Mouse (Mus musculus): ENCODE measurements around the gene Txndc2. TPM values are rescaled to one million over a fixed set of nuclear protein-coding genes. Genes with fewer than 3 reads are reported as not detected.

Txndc2 gene
- polyA plus RNA-seq (2011; ENCODE audit: insufficient read depth, insufficient read length, low read depth, missing spikeins), result not detected in 2 replicates

DNA sequence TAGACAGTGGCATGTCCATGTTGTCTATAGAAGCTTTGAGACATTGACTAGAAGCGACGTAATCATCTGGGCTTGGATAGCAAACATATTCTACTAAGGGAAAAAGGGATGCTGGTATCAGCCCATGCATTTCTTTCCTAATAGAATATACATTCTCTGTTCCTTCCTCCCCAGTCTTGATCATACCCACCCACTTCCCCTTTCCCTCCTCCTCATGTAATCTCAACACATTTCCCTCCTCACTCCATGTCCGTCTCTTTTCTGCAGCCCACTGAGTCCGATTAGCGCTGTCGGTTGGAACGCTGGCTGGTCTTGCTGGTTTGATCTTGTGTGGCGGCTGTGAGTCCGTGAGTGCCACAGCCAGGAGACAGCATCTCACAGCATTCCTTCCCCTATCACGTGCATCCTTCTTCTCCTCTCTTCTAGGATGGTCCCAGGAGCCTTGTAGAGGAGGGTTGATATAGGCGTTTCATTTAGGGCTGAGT lies at the start of gene Txndc2:
Gene Txndc2 (minus strand): TSS at position 435 of the 485 bp plus-strand sequence.
- Histone ChIP-seq H3K9me3 (replicated peaks; ENCODE audit: control insufficient read depth, insufficient read depth, low read length, poor library complexity, severe bottlenecking) (no peaks in the 10 kb centered on the region), H3K36me3 (ENCODE audit: control insufficient read depth, insufficient read depth, low read length, poor library complexity, severe bottlenecking) (no peaks in the 10 kb centered on the region), H3K4me1 (ENCODE audit: control insufficient read depth, insufficient read depth, low read length) (no peaks in the 10 kb centered on the region), H3K4me3 (ENCODE audit: low read depth, low read length) (no peak within 1 kb of the TSS), H3K27ac (ENCODE audit: insufficient read depth, low read length) (no peak within 1 kb of the TSS), H3K9ac (ENCODE audit: low read depth, poor library complexity, severe bottlenecking) (no peak within 1 kb of the TSS), H3K27me3 (ENCODE audit: control insufficient read depth, insufficient read depth, low read length, poor library complexity, severe bottlenecking) (no peaks in the 10 kb centered on the region)
- TF ChIP-seq CTCF (IDR thresholded peaks at IDR 0.05; ENCODE audit: low read depth, low read length) (no peak), EP300 (IDR thresholded peaks at IDR 0.05; ENCODE audit: insufficient read depth, low read depth, low read length) (no peak), POLR2A (IDR thresholded peaks at IDR 0.05; ENCODE audit: insufficient read depth, low read length) (no peak)

DNA sequence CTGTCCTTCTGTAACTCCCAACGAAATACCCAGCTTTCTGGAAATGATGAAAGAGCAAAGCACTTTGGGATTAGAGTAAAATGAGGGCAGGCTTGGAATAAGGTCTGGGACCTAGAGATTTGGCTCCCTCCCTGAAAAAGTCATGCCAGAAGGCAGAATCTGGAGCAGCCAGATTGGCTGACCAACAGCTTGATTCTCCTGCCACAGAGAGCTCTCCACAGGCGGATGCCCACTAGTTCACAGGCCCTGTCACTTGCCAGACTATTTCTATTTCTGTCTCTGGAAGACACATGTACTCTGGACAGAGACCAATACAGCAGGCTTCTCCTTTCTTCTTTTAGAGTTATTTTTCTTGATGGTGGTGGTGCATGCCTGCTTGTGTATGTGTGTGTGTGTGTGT lies 41.8 kb upstream of the Txndc2 start:
- Histone ChIP-seq H3K27ac (ENCODE audit: insufficient read depth, low read length) (no peak overlapping the region), H3K4me3 (ENCODE audit: low read depth, low read length) (no peak overlapping the region), H3K36me3 (ENCODE audit: control insufficient read depth, insufficient read depth, low read length, poor library complexity, severe bottlenecking) (no peaks in the 10 kb centered on the region), H3K9ac (ENCODE audit: low read depth, poor library complexity, severe bottlenecking) (no peak overlapping the region), H3K4me1 (ENCODE audit: control insufficient read depth, insufficient read depth, low read length) (peaks cover 1% of the 10 kb centered on the region), H3K27me3 (ENCODE audit: control insufficient read depth, insufficient read depth, low read length, poor library complexity, severe bottlenecking) (no peaks in the 10 kb centered on the region), H3K9me3 (replicated peaks; ENCODE audit: control insufficient read depth, insufficient read depth, low read length, poor library complexity, severe bottlenecking) (no peaks in the 10 kb centered on the region)
- TF ChIP-seq CTCF (IDR thresholded peaks at IDR 0.05; ENCODE audit: low read depth, low read length) (no peak), POLR2A (IDR thresholded peaks at IDR 0.05; ENCODE audit: insufficient read depth, low read length) (no peak), EP300 (IDR thresholded peaks at IDR 0.05; ENCODE audit: insufficient read depth, low read depth, low read length) (no peak)

DNA sequence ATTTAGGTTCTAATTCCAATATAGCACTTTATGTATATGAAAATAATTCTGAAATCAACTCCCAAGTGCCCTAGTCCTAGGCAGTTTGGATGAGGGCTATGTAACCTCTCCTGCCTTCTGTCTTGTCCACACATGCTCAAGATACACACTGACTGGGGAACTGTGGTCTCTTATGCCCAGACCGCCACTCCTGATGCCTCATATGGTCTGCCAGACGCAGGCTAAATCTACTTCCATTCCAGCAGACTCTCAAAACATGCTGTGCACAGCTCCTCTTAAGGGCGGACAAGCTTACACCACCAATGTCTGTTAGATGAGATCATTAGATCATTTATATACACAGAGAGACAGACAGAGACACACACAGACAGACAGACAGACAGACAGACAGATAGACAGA lies 41.3 kb upstream of the Txndc2 start:
- Histone ChIP-seq H3K9ac (ENCODE audit: low read depth, poor library complexity, severe bottlenecking) (no peak overlapping the region), H3K36me3 (ENCODE audit: control insufficient read depth, insufficient read depth, low read length, poor library complexity, severe bottlenecking) (no peaks in the 10 kb centered on the region), H3K27ac (ENCODE audit: insufficient read depth, low read length) (no peak overlapping the region), H3K9me3 (replicated peaks; ENCODE audit: control insufficient read depth, insufficient read depth, low read length, poor library complexity, severe bottlenecking) (no peaks in the 10 kb centered on the region), H3K4me1 (ENCODE audit: control insufficient read depth, insufficient read depth, low read length) (peaks cover 1% of the 10 kb centered on the region), H3K4me3 (ENCODE audit: low read depth, low read length) (no peak overlapping the region), H3K27me3 (ENCODE audit: control insufficient read depth, insufficient read depth, low read length, poor library complexity, severe bottlenecking) (no peaks in the 10 kb centered on the region)
- TF ChIP-seq CTCF (IDR thresholded peaks at IDR 0.05; ENCODE audit: low read depth, low read length) (no peak), EP300 (IDR thresholded peaks at IDR 0.05; ENCODE audit: insufficient read depth, low read depth, low read length) (no peak), POLR2A (IDR thresholded peaks at IDR 0.05; ENCODE audit: insufficient read depth, low read length) (no peak)

DNA sequence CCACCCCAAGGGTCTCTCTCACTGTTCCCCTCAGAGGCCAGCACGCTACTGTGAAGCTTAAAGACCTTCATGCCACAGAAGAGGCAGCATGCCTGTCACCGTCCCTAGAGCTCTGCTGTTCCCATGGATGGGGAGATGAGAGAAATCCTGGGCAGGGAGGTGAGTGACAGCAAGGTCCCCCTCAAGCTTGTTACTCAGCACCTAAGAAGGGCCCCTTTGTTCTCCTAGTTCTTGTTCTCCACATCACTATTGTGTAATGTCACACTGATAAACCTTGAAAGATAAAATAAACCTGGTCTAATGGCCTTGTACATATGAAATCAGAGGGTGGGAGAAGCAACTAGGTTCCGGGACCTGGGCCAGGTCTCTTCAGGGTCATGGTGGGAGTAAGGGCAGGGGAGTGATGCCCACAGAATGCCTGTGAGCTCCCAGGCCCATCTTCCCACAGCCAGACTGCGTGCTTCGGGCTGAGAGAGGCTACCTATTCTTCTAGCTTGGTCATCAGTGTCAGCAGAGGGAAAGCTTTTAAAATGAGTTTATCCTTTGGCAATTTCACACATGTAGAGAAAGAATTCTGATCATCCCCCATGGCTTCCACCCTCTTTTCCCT lies 40.2 kb upstream of the Txndc2 start:
- Histone ChIP-seq H3K4me1 (ENCODE audit: control insufficient read depth, insufficient read depth, low read length) (peaks cover 1% of the 10 kb centered on the region), H3K4me3 (ENCODE audit: low read depth, low read length) (no peak overlapping the region), H3K27ac (ENCODE audit: insufficient read depth, low read length) (no peak overlapping the region), H3K36me3 (ENCODE audit: control insufficient read depth, insufficient read depth, low read length, poor library complexity, severe bottlenecking) (no peaks in the 10 kb centered on the region), H3K9me3 (replicated peaks; ENCODE audit: control insufficient read depth, insufficient read depth, low read length, poor library complexity, severe bottlenecking) (no peaks in the 10 kb centered on the region), H3K27me3 (ENCODE audit: control insufficient read depth, insufficient read depth, low read length, poor library complexity, severe bottlenecking) (no peaks in the 10 kb centered on the region), H3K9ac (ENCODE audit: low read depth, poor library complexity, severe bottlenecking) (no peak overlapping the region)
- TF ChIP-seq EP300 (IDR thresholded peaks at IDR 0.05; ENCODE audit: insufficient read depth, low read depth, low read length) (no peak), POLR2A (IDR thresholded peaks at IDR 0.05; ENCODE audit: insufficient read depth, low read length) (no peak), CTCF (IDR thresholded peaks at IDR 0.05; ENCODE audit: low read depth, low read length) (no peak)

DNA sequence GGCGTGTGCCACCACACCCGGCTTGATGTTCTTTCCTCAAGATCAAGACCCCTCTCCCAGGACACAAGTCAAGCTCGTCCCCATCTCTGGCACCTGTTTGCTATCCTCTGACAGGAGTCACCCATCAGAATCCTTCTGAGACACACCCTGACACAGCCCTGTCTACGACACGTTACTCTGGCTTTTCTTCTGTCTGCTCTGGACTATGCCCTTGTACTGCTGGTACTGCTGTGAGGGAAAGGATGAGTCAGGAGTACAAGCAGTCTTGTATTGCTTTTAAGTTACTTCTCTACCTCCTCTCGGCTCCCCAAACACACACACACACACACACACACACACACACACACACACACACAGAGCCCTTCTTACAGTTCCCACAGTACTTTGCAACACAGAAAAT lies 39.5 kb upstream of the Txndc2 start:
- TF ChIP-seq EP300 (IDR thresholded peaks at IDR 0.05; ENCODE audit: insufficient read depth, low read depth, low read length) (no peak), CTCF (IDR thresholded peaks at IDR 0.05; ENCODE audit: low read depth, low read length) (no peak), POLR2A (IDR thresholded peaks at IDR 0.05; ENCODE audit: insufficient read depth, low read length) (no peak)
- Histone ChIP-seq H3K9me3 (replicated peaks; ENCODE audit: control insufficient read depth, insufficient read depth, low read length, poor library complexity, severe bottlenecking) (no peaks in the 10 kb centered on the region), H3K27me3 (ENCODE audit: control insufficient read depth, insufficient read depth, low read length, poor library complexity, severe bottlenecking) (no peaks in the 10 kb centered on the region), H3K27ac (ENCODE audit: insufficient read depth, low read length) (no peak overlapping the region), H3K36me3 (ENCODE audit: control insufficient read depth, insufficient read depth, low read length, poor library complexity, severe bottlenecking) (no peaks in the 10 kb centered on the region), H3K4me1 (ENCODE audit: control insufficient read depth, insufficient read depth, low read length) (peaks cover 1% of the 10 kb centered on the region), H3K4me3 (ENCODE audit: low read depth, low read length) (no peak overlapping the region), H3K9ac (ENCODE audit: low read depth, poor library complexity, severe bottlenecking) (no peak overlapping the region)

DNA sequence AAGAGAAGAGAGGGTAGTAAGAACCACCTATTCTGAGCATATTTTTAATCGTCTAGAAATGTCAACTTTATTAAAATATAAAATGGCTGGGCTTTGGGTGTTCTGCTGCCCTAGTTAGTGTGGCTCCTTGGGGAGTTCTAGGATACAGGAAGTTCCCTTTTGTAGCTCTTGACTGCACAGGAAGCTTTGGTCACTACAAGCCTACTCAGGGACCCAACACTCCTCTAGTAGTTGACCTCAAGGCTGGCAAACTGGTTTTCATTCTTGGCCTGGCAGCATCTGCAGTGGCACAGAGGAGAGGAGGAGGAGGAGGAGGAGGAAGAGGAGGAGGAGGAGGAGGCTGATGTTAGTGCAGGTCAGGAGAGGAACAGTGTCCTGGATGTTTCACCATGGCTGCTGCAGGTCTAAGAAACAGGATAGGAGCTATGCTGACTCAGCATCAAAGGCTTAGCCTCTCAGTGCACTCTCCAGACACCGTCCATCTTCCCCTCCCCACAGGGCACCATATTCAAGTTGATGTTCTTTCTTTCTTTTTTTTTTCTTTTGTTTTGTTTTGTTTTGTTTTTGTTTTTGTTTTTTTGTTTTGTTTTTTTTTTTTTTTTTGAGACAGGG lies 38.9 kb upstream of the Txndc2 start:
- Histone ChIP-seq H3K9ac (ENCODE audit: low read depth, poor library complexity, severe bottlenecking) (no peak overlapping the region), H3K27me3 (ENCODE audit: control insufficient read depth, insufficient read depth, low read length, poor library complexity, severe bottlenecking) (no peaks in the 10 kb centered on the region), H3K4me3 (ENCODE audit: low read depth, low read length) (no peak overlapping the region), H3K4me1 (ENCODE audit: control insufficient read depth, insufficient read depth, low read length) (peaks cover 1% of the 10 kb centered on the region), H3K27ac (ENCODE audit: insufficient read depth, low read length) (no peak overlapping the region), H3K36me3 (ENCODE audit: control insufficient read depth, insufficient read depth, low read length, poor library complexity, severe bottlenecking) (no peaks in the 10 kb centered on the region), H3K9me3 (replicated peaks; ENCODE audit: control insufficient read depth, insufficient read depth, low read length, poor library complexity, severe bottlenecking) (no peaks in the 10 kb centered on the region)
- no peak for TF ChIP-seq EP300 (IDR thresholded peaks at IDR 0.05; ENCODE audit: insufficient read depth, low read depth, low read length)
- TF ChIP-seq POLR2A (IDR thresholded peaks at IDR 0.05; ENCODE audit: insufficient read depth, low read length), result no peak
- no peak for TF ChIP-seq CTCF (IDR thresholded peaks at IDR 0.05; ENCODE audit: low read depth, low read length)

Measured in ES-Bruce4 (cell line).